Mouse (Mus musculus) embryo, embryonic 9.5 days (tissue): ENCODE measurements around the gene BC048679.

ENCODE experiments used
- DNase-seq: peaks from one replicate; pipeline ENCODE4 v3.0.0-alpha.2; 2017; ENCODE audit errors: extremely low spot score

BC048679 gene

DNA sequence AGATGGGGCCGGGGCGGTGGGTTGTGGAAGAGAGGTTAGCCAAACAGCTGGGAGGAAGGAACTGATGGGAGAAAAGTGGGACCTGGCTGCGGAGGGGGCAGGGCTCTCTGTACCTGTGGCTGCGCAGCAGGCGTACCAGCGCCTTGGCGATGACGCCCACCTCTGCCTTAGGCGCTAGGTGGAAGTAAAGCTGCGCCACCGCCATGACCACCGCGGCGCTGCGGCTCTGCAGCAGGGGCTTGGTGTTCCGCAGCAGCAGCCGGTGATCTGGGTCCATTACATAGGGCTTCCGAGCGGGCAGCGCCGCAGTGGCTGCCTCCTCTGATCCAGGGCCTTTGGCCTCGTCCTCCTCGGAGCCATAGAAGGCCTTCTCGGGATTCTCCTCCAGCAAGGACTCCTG is 21.2 kb downstream of the BC048679 start:
- peak; percentile 36 for DNase-seq

DNA sequence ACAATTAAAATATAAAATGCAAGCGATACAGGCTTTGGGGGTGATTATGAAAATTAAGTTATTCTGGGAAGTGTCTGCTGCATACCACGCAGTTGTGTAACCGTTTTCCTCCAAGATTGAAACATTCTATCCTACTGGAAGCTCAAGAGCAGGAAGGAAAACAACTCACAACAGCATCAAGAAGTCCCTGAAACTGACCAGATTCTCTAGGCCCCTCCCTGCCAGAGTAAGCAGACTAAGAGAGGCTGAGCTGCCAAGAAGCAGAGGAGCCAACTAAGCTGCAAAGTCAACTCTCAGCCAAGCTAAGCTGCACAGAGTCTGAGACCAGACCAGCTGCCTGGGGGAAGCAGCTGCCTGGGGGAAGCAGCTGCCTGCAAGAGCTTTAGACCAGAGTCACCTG is 22.9 kb downstream of the BC048679 start:
- DNase-seq: no peak

DNA sequence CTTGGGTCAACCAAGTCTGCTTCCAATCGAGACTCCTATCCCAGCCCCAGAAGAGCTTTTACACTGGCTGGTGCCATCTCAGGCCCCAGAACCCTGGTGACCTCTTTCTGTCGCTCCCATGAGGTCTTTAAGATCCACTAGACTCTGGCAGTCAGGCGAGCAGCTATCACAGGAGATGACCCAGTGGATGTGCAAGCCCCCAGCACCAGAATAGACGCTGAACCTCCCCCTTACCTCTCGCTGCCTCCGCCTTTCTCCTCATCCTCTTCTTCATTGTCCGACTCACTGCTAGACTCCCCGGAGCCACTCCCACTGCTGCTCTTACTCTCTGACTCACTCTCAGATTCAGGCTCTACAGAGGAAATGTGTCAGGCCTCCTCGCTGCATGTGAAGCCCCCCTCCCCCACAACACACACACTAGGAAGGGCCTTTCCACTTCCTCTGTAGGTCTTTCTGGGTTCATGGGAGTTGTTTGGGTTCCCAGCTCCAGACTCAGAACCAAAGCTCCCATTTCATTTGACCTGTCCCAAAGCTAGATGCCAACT is 33.1 kb downstream of the BC048679 start:
- no peak for DNase-seq

DNA sequence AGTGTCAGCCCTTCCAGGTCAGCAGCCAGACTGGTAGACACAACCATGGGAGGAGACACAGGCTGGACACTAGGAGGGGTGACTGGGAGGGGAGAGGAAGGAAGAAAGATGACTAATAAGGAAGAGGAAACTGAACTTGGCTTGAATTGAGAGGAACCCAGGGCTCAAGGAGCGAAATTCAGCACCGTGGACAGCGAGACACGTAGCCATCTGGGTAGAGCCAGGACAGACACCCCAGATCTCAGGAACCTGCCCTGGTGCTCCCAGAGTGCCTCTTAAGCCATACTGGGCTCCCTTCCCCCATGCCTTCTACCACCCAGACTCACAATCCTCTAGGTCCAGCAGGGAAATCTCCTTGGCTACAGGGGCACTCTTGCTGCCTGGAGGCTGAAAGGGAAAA is 34.0 kb downstream of the BC048679 start:
- DNase-seq: peak; percentile 39

DNA sequence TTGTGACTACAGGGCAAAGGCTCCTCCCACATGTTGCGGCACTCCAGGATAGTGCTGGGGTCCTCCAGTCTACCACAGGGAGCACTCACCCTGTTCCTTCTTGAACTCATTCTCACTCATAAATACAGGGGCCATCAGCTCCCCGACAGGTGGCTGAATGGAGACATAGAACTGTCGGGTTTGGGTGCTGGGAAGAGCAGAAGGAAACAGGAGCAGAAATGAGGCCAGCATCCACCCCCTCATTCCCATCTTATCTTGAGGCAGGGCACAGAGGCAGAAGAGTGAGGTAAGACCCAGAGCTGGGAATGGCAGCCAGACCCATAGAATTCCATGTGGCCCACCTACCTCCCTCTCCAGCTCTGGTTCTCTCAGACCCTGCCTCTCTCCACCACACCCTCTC is 35.3 kb downstream of the BC048679 start:
- DNase-seq: no peak

DNA sequence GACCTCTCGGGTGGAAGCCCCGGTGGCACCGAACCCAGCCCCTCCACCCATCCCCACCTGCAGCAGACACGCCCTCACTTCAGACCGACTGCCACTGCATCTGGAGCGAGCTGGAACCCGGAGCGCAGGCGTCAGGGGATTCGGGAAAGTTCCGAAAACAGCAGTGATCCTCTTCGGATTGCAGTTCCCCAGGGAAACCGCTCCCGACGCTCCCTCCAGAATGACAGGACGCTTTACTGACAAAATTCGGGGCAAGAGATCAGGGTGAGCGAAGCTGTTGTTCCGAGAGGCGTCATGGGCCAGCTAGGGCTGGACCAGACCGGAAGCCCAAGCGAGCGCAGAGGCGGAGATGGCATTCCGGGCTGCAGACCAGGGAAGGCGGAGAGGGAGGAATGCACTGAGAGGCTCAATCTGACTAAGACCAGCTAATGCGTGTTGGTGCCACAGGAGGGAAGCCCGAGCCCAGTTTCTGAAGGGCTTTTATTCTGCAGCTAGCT is 42.9 kb downstream of the BC048679 start, which contains the start of gene Cpeb1:
TSS of gene Cpeb1 (minus strand) at position 311 of the 497 bp plus-strand sequence.
- DNase-seq: peak; percentile 54

DNA sequence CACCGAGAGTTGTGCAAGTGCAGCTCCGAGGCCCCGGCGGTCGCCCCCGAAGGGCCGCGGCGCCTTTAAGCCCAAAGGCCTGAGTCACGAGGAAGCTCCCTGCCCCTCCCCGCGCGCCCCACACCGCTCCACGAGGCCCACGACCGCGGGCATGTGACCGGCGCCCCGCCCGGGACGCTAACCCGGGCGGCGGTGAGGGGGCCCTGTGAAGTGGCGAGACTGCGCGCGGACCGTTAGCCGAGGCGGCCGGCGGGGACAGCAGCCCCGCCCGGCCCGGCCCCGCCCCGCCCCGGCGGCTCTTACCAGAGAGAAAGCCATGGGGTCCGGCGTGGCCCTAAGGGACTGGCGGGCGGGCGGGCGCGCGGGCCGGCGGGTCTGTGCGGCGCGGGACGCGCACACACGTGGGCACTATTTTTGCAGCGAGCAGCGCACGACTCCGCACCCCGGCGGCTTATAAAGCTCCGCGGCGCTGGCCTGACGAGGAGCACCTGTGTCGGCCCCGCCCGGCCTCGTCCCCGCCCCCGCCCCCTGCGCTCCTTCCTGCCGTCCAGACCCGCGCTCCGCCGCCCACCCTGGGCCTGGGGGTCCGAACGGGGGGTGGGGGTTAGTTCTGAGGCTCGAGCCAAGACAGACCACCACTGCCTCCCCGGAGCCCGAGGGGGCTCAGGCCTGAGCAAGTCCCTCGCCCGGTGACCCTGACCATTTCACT is 43.6 kb downstream of the BC048679 start:
- peak; percentile 38 for DNase-seq

DNA sequence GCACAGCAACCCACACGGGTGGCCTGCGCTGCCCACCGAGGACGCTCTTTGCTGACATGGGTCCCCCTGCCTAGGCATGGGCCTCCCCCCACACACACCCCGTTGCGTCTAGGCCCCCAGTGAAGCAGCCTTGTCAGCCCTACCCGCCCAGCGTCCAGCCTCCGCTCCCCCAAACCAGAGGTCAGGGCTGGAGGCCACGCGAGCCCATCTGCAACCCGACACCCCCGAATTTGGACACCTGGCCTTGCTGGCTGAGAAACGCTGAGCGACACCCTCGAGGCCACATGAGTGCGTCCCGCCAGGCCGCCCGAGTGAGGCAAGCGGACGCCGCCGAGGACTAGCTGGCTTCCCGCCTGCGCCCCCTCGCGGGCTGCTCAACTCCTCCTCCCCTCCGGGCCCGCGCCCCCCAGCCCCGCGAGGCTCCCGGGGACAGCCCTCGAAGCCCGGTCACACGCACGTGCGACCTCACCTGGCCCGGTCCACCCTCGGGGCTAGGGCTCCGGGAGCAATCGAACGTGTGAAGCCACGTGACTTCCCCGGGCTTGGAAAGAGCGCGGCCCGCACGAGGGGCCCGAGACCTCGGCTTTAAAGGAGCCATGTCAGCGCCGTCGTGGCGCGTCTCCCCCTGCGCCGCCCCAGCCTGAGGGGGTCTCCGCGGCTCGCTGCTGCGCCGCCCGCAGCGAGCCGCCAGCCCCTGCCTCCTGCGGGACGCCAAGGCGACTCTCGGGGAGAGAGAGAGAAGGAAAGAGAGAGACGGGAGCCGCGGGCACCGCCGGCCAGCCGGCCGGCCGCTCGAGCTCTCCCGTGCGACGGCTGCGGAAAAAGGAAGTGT is 44.4 kb downstream of the BC048679 start:
- peak; percentile 68 for DNase-seq

DNA sequence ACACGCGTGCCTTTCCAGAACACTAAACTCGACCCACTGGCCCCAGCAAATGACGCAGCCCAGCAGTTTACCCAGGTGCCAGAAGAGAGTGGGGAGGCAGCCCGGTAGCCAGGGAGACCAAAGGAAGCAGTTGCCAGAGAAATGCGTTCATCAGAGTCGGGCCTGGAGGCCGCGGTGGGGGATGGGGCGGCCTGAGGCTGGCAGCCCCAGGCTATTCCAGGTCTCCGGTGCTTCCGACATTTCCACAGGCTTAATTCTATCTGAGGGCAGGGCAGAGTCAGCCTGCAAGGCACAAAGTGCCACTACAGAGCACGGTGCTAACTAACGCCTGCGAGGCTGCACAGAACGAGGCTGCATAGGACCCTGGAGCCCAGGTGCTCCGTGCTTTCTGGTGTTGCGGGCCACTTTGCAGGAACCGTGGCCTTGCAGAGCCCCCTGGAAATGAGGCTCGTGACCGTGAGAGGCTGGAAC is 45.1 kb downstream of the BC048679 start:
- DNase-seq: peak; percentile 57
